20 mouse cellular contexts compared by ENCODE assay signal in the genomic region with DNA sequence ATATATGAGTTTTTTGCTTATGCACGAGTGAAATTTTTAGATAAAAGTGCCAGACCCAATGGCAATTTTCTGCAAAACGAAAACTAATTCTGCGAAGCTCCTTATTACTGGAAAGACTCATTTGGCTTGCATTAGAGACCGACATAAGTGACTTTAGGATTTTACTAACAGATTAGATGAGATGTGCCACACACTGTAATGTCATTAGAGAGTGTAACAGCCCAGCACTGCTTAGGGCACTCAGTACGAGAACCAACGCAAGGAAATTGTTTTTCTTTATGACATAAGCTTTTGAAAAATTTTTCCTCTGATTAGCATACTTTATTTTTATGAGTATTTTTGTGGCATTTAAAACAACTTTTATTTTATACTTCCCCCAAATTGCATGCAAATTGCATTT. TPM values are rescaled to one million over a fixed set of nuclear protein-coding genes. Genes with fewer than 3 reads are reported as not detected.
DNase-seq lines count a peak whose midpoint lies in the region; ATAC-seq and TF ChIP-seq lines count a peak whose summit lies in the region.
"Had no signal": no experiment of that assay in that cellular context is flagged by ENCODE, and none has a peak within 500 bp of the region (broad histone marks: within the 10 kb centered on the region; RNA-seq: fewer than 3 reads in every experiment).

No protein-coding gene starts in this region.

- no peaks in the 10 kb centered on the region for H3K9me3 ChIP-seq in midbrain, embryonic 14.5 days (ENCODE audit: control insufficient read depth, low read length)
- no peaks in the 10 kb centered on the region; the same call in 1 of the 2 replicates for H3K9me3 ChIP-seq in midbrain, embryonic 10.5 days (replicated peaks)
- H3K9me3 ChIP-seq in midbrain, embryonic 15.5 days, result no peaks in the 10 kb centered on the region
- no peaks in the 10 kb centered on the region for H3K9me3 ChIP-seq in midbrain, embryonic 13.5 days
- no peaks in the 10 kb centered on the region for H3K9me3 ChIP-seq in midbrain, embryonic 16.5 days (replicated peaks; ENCODE audit: control insufficient read depth, low read length, poor library complexity, severe bottlenecking)
- H3K9me3 ChIP-seq in midbrain, postnatal 0 days (ENCODE audit: low read length), result no peaks in the 10 kb centered on the region

- no peak for TF ChIP-seq CTCF in midbrain, postnatal 0 days (IDR thresholded peaks at IDR 0.05)

- ATAC-seq in midbrain, embryonic 14.5 days (ENCODE audit: low FRiP score, low TSS enrichment), result no peak; the same call in 1 of the 2 replicates
- peak; percentile 66; the same call in 1 of the 2 replicates for ATAC-seq in midbrain, embryonic 15.5 days (replicated peaks)
- ATAC-seq in midbrain, embryonic 13.5 days, result no peak
- peak; percentile 73; the same call in 1 of the 2 replicates for ATAC-seq in midbrain, embryonic 16.5 days
- no peak for ATAC-seq in midbrain, postnatal 0 days (ENCODE audit: low FRiP score)
- ATAC-seq: activated CD4-positive, CD25-positive, alpha-beta regulatory T cell, adult 4 months; CD4-positive, CD25-positive, alpha-beta regulatory T cell, adult 4 months; Patski had no signal

- H3K27ac ChIP-seq in midbrain, embryonic 14.5 days (replicated peaks; ENCODE audit: low read depth, low read length), result no peak overlapping the region
- no peak overlapping the region for H3K27ac ChIP-seq in midbrain, embryonic 10.5 days (replicated peaks)
- peak overlapping the region; percentile 34; the same call in 1 of the 2 replicates for H3K27ac ChIP-seq in midbrain, embryonic 15.5 days
- no peak overlapping the region for H3K27ac ChIP-seq in midbrain, embryonic 13.5 days
- no peak overlapping the region for H3K27ac ChIP-seq in midbrain, embryonic 16.5 days (ENCODE audit: low read length)
- H3K27ac ChIP-seq in midbrain, postnatal 0 days (ENCODE audit: low read depth, low read length), result no peak overlapping the region

- 82% methylated on average over 6 of the region's 6 CpGs for WGBS in midbrain, embryonic 14.5 days
- WGBS in midbrain, embryonic 10.5 days, result 90% methylated on average over 6 of the region's 6 CpGs
- WGBS in midbrain, embryonic 15.5 days, result 76% methylated on average over 6 of the region's 6 CpGs
- 85% methylated on average over 6 of the region's 6 CpGs for WGBS in midbrain, embryonic 13.5 days
- 75% methylated on average over 6 of the region's 6 CpGs for WGBS in midbrain, embryonic 16.5 days
- 66% methylated on average over 6 of the region's 6 CpGs for WGBS in midbrain, postnatal 0 days

- H3K4me3 ChIP-seq in midbrain, embryonic 14.5 days (replicated peaks; ENCODE audit: low read depth, low read length), result no peak overlapping the region
- no peak overlapping the region for H3K4me3 ChIP-seq in midbrain, embryonic 10.5 days
- H3K4me3 ChIP-seq in midbrain, embryonic 15.5 days, result no peak overlapping the region
- no peak overlapping the region for H3K4me3 ChIP-seq in midbrain, embryonic 13.5 days (replicated peaks)
- no peak overlapping the region for H3K4me3 ChIP-seq in midbrain, embryonic 16.5 days (ENCODE audit: low read depth, low read length)
- no peak overlapping the region for H3K4me3 ChIP-seq in midbrain, postnatal 0 days (ENCODE audit: low read depth, low read length)

- H3K36me3 ChIP-seq in midbrain, embryonic 14.5 days (ENCODE audit: control insufficient read depth, insufficient read depth, low read length), result no peaks in the 10 kb centered on the region
- H3K36me3 ChIP-seq in midbrain, embryonic 10.5 days, result no peaks in the 10 kb centered on the region
- no peaks in the 10 kb centered on the region for H3K36me3 ChIP-seq in midbrain, embryonic 15.5 days (replicated peaks)
- no peaks in the 10 kb centered on the region for H3K36me3 ChIP-seq in midbrain, embryonic 13.5 days
- H3K36me3 ChIP-seq in midbrain, embryonic 16.5 days (ENCODE audit: control insufficient read depth, insufficient read depth, low read length), result no peaks in the 10 kb centered on the region
- H3K36me3 ChIP-seq in midbrain, postnatal 0 days (ENCODE audit: insufficient read depth, low read length), result no peaks in the 10 kb centered on the region

- H3K9ac ChIP-seq in midbrain, embryonic 14.5 days (replicated peaks; ENCODE audit: low read length), result no peak overlapping the region
- H3K9ac ChIP-seq in midbrain, embryonic 15.5 days, result no peak overlapping the region
- no peak overlapping the region for H3K9ac ChIP-seq in midbrain, embryonic 13.5 days (replicated peaks)
- no peak overlapping the region for H3K9ac ChIP-seq in midbrain, embryonic 16.5 days (ENCODE audit: low read depth, low read length)
- no peak overlapping the region for H3K9ac ChIP-seq in midbrain, postnatal 0 days (replicated peaks; ENCODE audit: low read length, poor library complexity, severe bottlenecking)

- no peaks in the 10 kb centered on the region for H3K27me3 ChIP-seq in midbrain, embryonic 14.5 days (ENCODE audit: control insufficient read depth, insufficient read depth, low read length)
- no peaks in the 10 kb centered on the region for H3K27me3 ChIP-seq in midbrain, embryonic 10.5 days (ENCODE audit: low read depth, poor library complexity, severe bottlenecking)
- no peaks in the 10 kb centered on the region for H3K27me3 ChIP-seq in midbrain, embryonic 15.5 days (replicated peaks)
- H3K27me3 ChIP-seq in midbrain, embryonic 13.5 days, result no peaks in the 10 kb centered on the region
- no peaks in the 10 kb centered on the region for H3K27me3 ChIP-seq in midbrain, embryonic 16.5 days (ENCODE audit: control insufficient read depth, insufficient read depth, low read depth, low read length)
- H3K27me3 ChIP-seq in midbrain, postnatal 0 days (ENCODE audit: insufficient read depth, low read length), result no peaks in the 10 kb centered on the region
- H3K27me3 ChIP-seq: CH12.LX had no signal

- peaks cover 5% of the 10 kb centered on the region for H3K4me1 ChIP-seq in midbrain, embryonic 14.5 days (ENCODE audit: control insufficient read depth, insufficient read depth, low read length)
- H3K4me1 ChIP-seq in midbrain, embryonic 10.5 days, result 0 out of 2 replicates have a peak, but pooled peaks cover 11% of the 10 kb centered on the region
- H3K4me1 ChIP-seq in midbrain, embryonic 15.5 days, result peaks cover 3% of the 10 kb centered on the region; the same call in 1 of the 2 replicates
- H3K4me1 ChIP-seq in midbrain, embryonic 13.5 days (replicated peaks), result peaks cover 19% of the 10 kb centered on the region
- H3K4me1 ChIP-seq in midbrain, embryonic 16.5 days (ENCODE audit: control insufficient read depth, insufficient read depth, low read length), result peaks cover 8% of the 10 kb centered on the region; the same call in 1 of the 2 replicates
- H3K4me1 ChIP-seq in midbrain, postnatal 0 days (ENCODE audit: insufficient read depth, low read length), result no peaks in the 10 kb centered on the region

- peak; percentile 9 for DNase-seq in midbrain, embryonic 14.5 days
- DNase-seq in midbrain, embryonic 10.5 days (ENCODE audit: low spot score), result no peak
- no peak for DNase-seq in midbrain, postnatal 0 days (ENCODE audit: low spot score)
- DNase-seq: adrenal gland, adult 2 months; adrenal gland, adult 8-10 months; adrenal gland, postnatal 10 days; adrenal gland, postnatal 14 days; adrenal gland, postnatal 25 days; adrenal gland, postnatal 36 days; B cell, adult 2 months; cerebellum, adult 11 months; cerebellum, adult 11-12 months; cerebellum, adult 18-20 months had no signal

- no peak overlapping the region for H3K4me2 ChIP-seq in midbrain, embryonic 14.5 days (ENCODE audit: low read length)
- H3K4me2 ChIP-seq in midbrain, embryonic 15.5 days, result no peak overlapping the region
- no peak overlapping the region for H3K4me2 ChIP-seq in midbrain, embryonic 13.5 days (replicated peaks)
- no peak overlapping the region for H3K4me2 ChIP-seq in midbrain, embryonic 16.5 days (ENCODE audit: low read length)
- H3K4me2 ChIP-seq in midbrain, postnatal 0 days (ENCODE audit: low read depth, low read length, poor library complexity, severe bottlenecking), result no peak overlapping the region

RNA-seq across cellular contexts. Expression of a gene that starts 39.0 kb away (rescaled TPM):
- polyA plus RNA-seq in midbrain, embryonic 14.5 days (2014; fragmentation: Nextera tagmentation; extraction: Ambion mirVana), result 16.8 and 16.9 TPM in 2 replicates
- 5.7 and 8.0 TPM in 2 replicates for polyA plus RNA-seq in midbrain, embryonic 10.5 days (2016; fragmentation: Nextera tagmentation; extraction: Ambion mirVana)
- 17.5 and 19.5 TPM in 2 replicates for polyA plus RNA-seq in midbrain, embryonic 15.5 days (2015; fragmentation: Nextera tagmentation; extraction: Ambion mirVana)
- polyA plus RNA-seq in midbrain, embryonic 13.5 days (2015; fragmentation: Nextera tagmentation; extraction: Ambion mirVana), result 13.7 and 14.1 TPM in 2 replicates
- 22.8 TPM in 2 replicates for polyA plus RNA-seq in midbrain, embryonic 16.5 days (2015; fragmentation: Nextera tagmentation; extraction: Ambion mirVana)
- 23.1 and 28.6 TPM in 2 replicates for total RNA-seq in midbrain, postnatal 0 days (2014; rRNA removed)
- polyA plus RNA-seq in midbrain, postnatal 0 days (2015; fragmentation: Nextera tagmentation; extraction: Ambion mirVana), result 14.5 and 17.3 TPM in 2 replicates

Comparison
In these comparisons a context has a peak if more than half of its experiments do, and no peak if none do; other contexts are left out.
1. ATAC-seq: peak in midbrain, embryonic 15.5 days (single experiment) and midbrain, embryonic 16.5 days (single experiment); none in midbrain, embryonic 14.5 days (single experiment), midbrain, embryonic 13.5 days (single experiment) and midbrain, postnatal 0 days (single experiment).